Comparison of ENCODE assay signal across 8 mouse cellular contexts in genomic region chr6:50109201-50109756, GRCm38 (mm10). TPM values are rescaled to one million over a fixed set of nuclear protein-coding genes. Genes with fewer than 3 reads are reported as not detected.
DNase-seq lines count a peak whose midpoint lies in the region; ATAC-seq lines count a peak whose summit lies in the region.

No protein-coding gene starts in this region.

- H3K4me1 ChIP-seq in erythroblast, embryonic 14.5 days (ENCODE audit: control insufficient read depth): peaks cover 22% of the 10 kb centered on the region
- peaks cover 32% of the 10 kb centered on the region for H3K4me1 ChIP-seq in hindbrain, embryonic 15.5 days (replicated peaks)
- H3K4me1 ChIP-seq in midbrain, embryonic 12.5 days: peaks cover 14% of the 10 kb centered on the region

- H3K9ac ChIP-seq in hindbrain, embryonic 15.5 days: peak overlapping the region; percentile 91
- H3K9ac ChIP-seq in midbrain, embryonic 12.5 days (replicated peaks): peak overlapping the region; percentile 91

- H3K4me2 ChIP-seq in hindbrain, embryonic 15.5 days: peak overlapping the region; percentile 76
- peak overlapping the region; percentile 73 for H3K4me2 ChIP-seq in midbrain, embryonic 12.5 days (replicated peaks)

- peaks cover 41% of the 10 kb centered on the region for H3K27me3 ChIP-seq in erythroblast, embryonic 14.5 days (ENCODE audit: control insufficient read depth)
- no peaks in the 10 kb centered on the region for H3K27me3 ChIP-seq in hindbrain, embryonic 15.5 days
- H3K27me3 ChIP-seq in midbrain, embryonic 12.5 days: peaks cover 3% of the 10 kb centered on the region; the same call in 1 of the 2 replicates

- peak; percentile 25 for DNase-seq in 3T3-L1 (ENCODE audit: low read depth, low spot score)
- DNase-seq in embryo, embryonic 10 days (ENCODE audit: low spot score): peak; percentile 28
- DNase-seq in gastrocnemius, adult 18-20 months (ENCODE audit: low spot score): no peak
- no peak for DNase-seq in urinary bladder, postnatal 14 days (ENCODE audit: low spot score)

- peak overlapping the region; percentile 90 for H3K27ac ChIP-seq in hindbrain, embryonic 15.5 days (replicated peaks)
- peak overlapping the region; percentile 76 for H3K27ac ChIP-seq in midbrain, embryonic 12.5 days (replicated peaks)

- ATAC-seq in erythroblast, adult 5-6 weeks (replicated peaks; ENCODE audit: low FRiP score, poor library complexity, severe bottlenecking): no peak
- ATAC-seq in hindbrain, embryonic 15.5 days (ENCODE audit: low FRiP score, low read depth): peak; percentile 8; the same call in 1 of the 2 replicates
- ATAC-seq in midbrain, embryonic 12.5 days (ENCODE audit: low FRiP score, low read depth): no peak; the same call in 1 of the 2 replicates

- no peaks in the 10 kb centered on the region for H3K9me3 ChIP-seq in erythroblast, embryonic 14.5 days (ENCODE audit: control insufficient read depth, low read length)
- no peaks in the 10 kb centered on the region for H3K9me3 ChIP-seq in hindbrain, embryonic 15.5 days
- H3K9me3 ChIP-seq in midbrain, embryonic 12.5 days: no peaks in the 10 kb centered on the region

- 2% methylated on average over 15 of the region's 15 CpGs for WGBS in hindbrain, embryonic 15.5 days
- 3% methylated on average over 15 of the region's 15 CpGs for WGBS in midbrain, embryonic 12.5 days

- H3K4me3 ChIP-seq in erythroblast, embryonic 14.5 days (replicated peaks): peak overlapping the region; percentile 78
- H3K4me3 ChIP-seq in hindbrain, embryonic 15.5 days: peak overlapping the region; percentile 96
- H3K4me3 ChIP-seq in midbrain, embryonic 12.5 days: peak overlapping the region; percentile 86

- no peaks in the 10 kb centered on the region for H3K36me3 ChIP-seq in erythroblast, embryonic 14.5 days (ENCODE audit: control insufficient read depth)
- no peaks in the 10 kb centered on the region for H3K36me3 ChIP-seq in hindbrain, embryonic 15.5 days
- no peaks in the 10 kb centered on the region for H3K36me3 ChIP-seq in midbrain, embryonic 12.5 days

RNA-seq across cellular contexts. Expression of gene Mpp6, which starts 0.8 kb away (rescaled TPM):
- 0.20 and 0.29 TPM in 2 replicates for polyA plus RNA-seq in erythroblast, embryonic 14.5 days (2012)
- 24.7 and 25.4 TPM in 2 replicates for total RNA-seq in erythroblast, adult 5-6 weeks (2015; ENCODE audit: low replicate concordance)
- total RNA-seq in erythroblast, adult 5-6 weeks (2017; ENCODE audit: low replicate concordance): 29.3 and 41.7 TPM in 2 replicates
- polyA plus RNA-seq in hindbrain, embryonic 15.5 days (2015; fragmentation: Nextera tagmentation; extraction: Ambion mirVana): 58.3 and 64.3 TPM in 2 replicates
- 69.0 and 76.1 TPM in 2 replicates for polyA plus RNA-seq in midbrain, embryonic 12.5 days (2016; fragmentation: Nextera tagmentation; extraction: Ambion mirVana)
- total RNA-seq in gastrocnemius, adult 18-20 months (2021): 100 to 1,000 TPM; 118 to 119 TPM

Comparison
In these comparisons a context has a peak if more than half of its experiments do, and no peak if none do; other contexts are left out.
1. DNase-seq: peak in 3T3-L1 (single experiment) and embryo, embryonic 10 days (single experiment); none in gastrocnemius, adult 18-20 months (single experiment) and urinary bladder, postnatal 14 days (single experiment).
2. RNA of gene Mpp6, which starts 0.8 kb away (polyA plus RNA-seq): 69.0 to 76.1 TPM in midbrain, embryonic 12.5 days and 58.3 to 64.3 TPM in hindbrain, embryonic 15.5 days; 0.20 to 0.29 TPM in erythroblast, embryonic 14.5 days; every median in the first group is over 10 times any median in the second.
3. Peak in every context shown above with its lines, with median percentiles within 50 percentile points of each other: H3K4me3 ChIP-seq.